37 mouse cellular contexts compared by ENCODE assay signal in genomic region chr11:115370368-115370767, GRCm38 (mm10). TPM values are rescaled to one million over a fixed set of nuclear protein-coding genes. Genes with fewer than 3 reads are reported as not detected.
"Had no signal": no experiment of that assay in that cellular context is flagged by ENCODE, and none has a peak within 500 bp of the region (broad histone marks: within the 10 kb centered on the region; RNA-seq: fewer than 3 reads in every experiment).

No protein-coding gene starts in this region.

- H3K27ac ChIP-seq: embryonic facial prominence, embryonic 10.5 days; embryonic facial prominence, embryonic 12.5 days; embryonic facial prominence, embryonic 13.5 days; embryonic facial prominence, embryonic 15.5 days; forebrain, embryonic 10.5 days; forebrain, embryonic 12.5 days; forebrain, embryonic 13.5 days; forebrain, embryonic 15.5 days; gastrocnemius, adult 2 months; heart, adult 2 months had no signal

- DNase-seq: cerebellum, adult 8-10 months; cerebellum, adult 9-10 months; cerebellum, postnatal 10 days; cerebellum, postnatal 14 days; cerebellum, postnatal 25 days; embryo, embryonic 11 days; forebrain, postnatal 0 days; gastrocnemius, adult 2 months; gastrocnemius, postnatal 10 days; gastrocnemius, postnatal 14 days; gastrocnemius, postnatal 25 days; gastrocnemius, postnatal 36 days; heart, adult 11 months; heart, adult 18-20 months; heart, adult 2 months had no signal

- H3K9ac ChIP-seq: embryonic facial prominence, embryonic 12.5 days; embryonic facial prominence, embryonic 13.5 days; embryonic facial prominence, embryonic 15.5 days; forebrain, embryonic 12.5 days; forebrain, embryonic 13.5 days; forebrain, embryonic 15.5 days; forebrain, postnatal 0 days had no signal

- H3K9me3 ChIP-seq: embryonic facial prominence, embryonic 10.5 days; embryonic facial prominence, embryonic 12.5 days; embryonic facial prominence, embryonic 13.5 days; embryonic facial prominence, embryonic 15.5 days; forebrain, embryonic 10.5 days; forebrain, embryonic 12.5 days; forebrain, embryonic 13.5 days; forebrain, embryonic 15.5 days had no signal

- H3K27me3 ChIP-seq: forebrain, embryonic 15.5 days had no signal

- H3K4me3 ChIP-seq: embryonic facial prominence, embryonic 10.5 days; embryonic facial prominence, embryonic 12.5 days; embryonic facial prominence, embryonic 13.5 days; embryonic facial prominence, embryonic 15.5 days; erythroblast, embryonic 14.5 days; forebrain, embryonic 10.5 days; forebrain, embryonic 12.5 days; forebrain, embryonic 13.5 days; forebrain, embryonic 15.5 days; gastrocnemius, adult 2 months; heart, adult 2 months had no signal

- ATAC-seq: forebrain, embryonic 13.5 days; forebrain, embryonic 14.5 days; forebrain, embryonic 15.5 days; forebrain, embryonic 16.5 days; forebrain, postnatal 0 days had no signal

- H3K36me3 ChIP-seq: embryonic facial prominence, embryonic 10.5 days; embryonic facial prominence, embryonic 12.5 days; embryonic facial prominence, embryonic 13.5 days; embryonic facial prominence, embryonic 15.5 days; forebrain, embryonic 10.5 days; forebrain, embryonic 12.5 days; forebrain, embryonic 15.5 days had no signal

RNA-seq across cellular contexts. Expression of gene Hid1, which starts 2.8 kb away (rescaled TPM):
- total RNA-seq: granulocyte monocyte progenitor cell, adult 5-6 weeks had no signal
- polyA plus RNA-seq: erythroblast, embryonic 14.5 days had no signal

RNA-seq across cellular contexts. Expression of gene Otop3, which starts 35.8 kb away (rescaled TPM):
- total RNA-seq: common myeloid progenitor, adult 5-6 weeks; gastrocnemius, adult 18-20 months; gastrocnemius, adult 2 months; gastrocnemius, adult 8-10 months; gastrocnemius, postnatal 10 days; gastrocnemius, postnatal 14 days; gastrocnemius, postnatal 25 days; gastrocnemius, postnatal 36 days; gastrocnemius, postnatal 4 days; granulocyte monocyte progenitor cell, adult 5-6 weeks; heart, adult 18-20 months; heart, adult 2 months; heart, adult 8-10 months had no signal
- polyA plus RNA-seq: cortical plate, adult 2 months; embryonic facial prominence, embryonic 10.5 days; embryonic facial prominence, embryonic 11.5 days; embryonic facial prominence, embryonic 12.5 days; embryonic facial prominence, embryonic 13.5 days; erythroblast, embryonic 14.5 days; forebrain, embryonic 10.5 days; forebrain, embryonic 11.5 days; forebrain, embryonic 12.5 days; forebrain, embryonic 13.5 days; gonadal fat pad, adult 2 months; heart, adult 2 months had no signal

RNA-seq across cellular contexts. Expression of gene Ush1g, which starts 48.5 kb away (rescaled TPM):
- total RNA-seq: common myeloid progenitor, adult 5-6 weeks; gastrocnemius, postnatal 4 days; granulocyte monocyte progenitor cell, adult 5-6 weeks had no signal
- polyA plus RNA-seq: embryonic facial prominence, embryonic 11.5 days; embryonic facial prominence, embryonic 13.5 days; embryonic facial prominence, embryonic 14.5 days; erythroblast, embryonic 14.5 days; forebrain, embryonic 10.5 days; forebrain, embryonic 11.5 days; forebrain, embryonic 12.5 days; forebrain, embryonic 13.5 days; forebrain, embryonic 14.5 days; gonadal fat pad, adult 2 months had no signal
